Mouse (Mus musculus) thymus, postnatal 10 days (tissue): ENCODE data around the gene 4930539E08Rik.

Source experiments
- DNase-seq, 2 experiments: peaks; one replicate each; pipeline ENCODE4 v3.0.0; 2021; ENCODE audit warnings: low spot score in 2 of 2

Gene 4930539E08Rik

DNA sequence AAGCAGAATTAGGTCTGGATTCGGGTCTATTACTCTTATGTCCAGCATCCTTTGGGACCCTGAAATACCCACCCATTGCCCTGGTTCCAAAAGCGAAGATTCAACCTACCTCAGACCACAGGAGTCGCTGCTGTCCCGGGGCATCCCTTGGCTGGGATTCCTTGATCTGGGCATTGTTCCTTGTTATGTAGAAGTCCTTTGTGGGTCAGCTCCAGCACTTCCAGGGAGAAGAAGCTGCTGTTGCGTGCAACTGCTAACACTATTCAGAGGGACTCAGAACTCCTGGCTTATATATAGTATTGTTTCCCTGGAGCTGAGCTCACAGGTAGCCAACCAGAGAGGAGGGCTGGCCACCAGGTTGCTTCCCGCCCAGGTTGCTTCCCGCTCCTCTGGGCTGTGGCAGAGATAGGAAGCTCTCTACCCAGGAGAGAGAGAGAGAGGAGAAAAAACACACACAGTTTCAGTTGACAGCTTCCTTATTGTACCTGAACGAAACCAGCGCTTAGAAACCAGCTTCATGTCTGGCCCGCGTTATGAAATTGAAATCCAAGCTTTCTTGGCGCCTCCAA is at the start of gene 4930539E08Rik:
Gene 4930539E08Rik (minus strand): TSS at position 265 of the 569 bp plus-strand sequence.
- DNase-seq: no peak

DNA sequence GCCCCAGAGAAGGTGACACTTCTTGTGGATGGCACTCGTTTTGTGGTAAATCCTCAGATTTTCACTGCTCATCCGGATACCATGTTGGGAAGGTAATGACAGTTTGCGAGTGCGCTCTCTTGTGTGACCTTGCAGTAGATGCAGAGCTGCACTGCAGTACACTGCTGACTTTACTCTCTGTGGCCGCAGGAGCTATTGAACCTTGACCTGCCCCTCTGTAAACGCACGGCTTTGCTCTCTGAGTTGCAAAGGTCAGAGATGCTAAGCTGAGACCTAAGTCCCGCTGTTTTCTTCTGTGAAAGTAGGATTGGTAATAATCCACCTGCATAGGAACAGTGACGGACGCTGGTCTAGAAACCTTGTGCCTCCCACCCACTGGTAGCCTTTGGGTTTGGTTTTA is 46.5 kb upstream of the 4930539E08Rik start:
- no peak for DNase-seq

DNA sequence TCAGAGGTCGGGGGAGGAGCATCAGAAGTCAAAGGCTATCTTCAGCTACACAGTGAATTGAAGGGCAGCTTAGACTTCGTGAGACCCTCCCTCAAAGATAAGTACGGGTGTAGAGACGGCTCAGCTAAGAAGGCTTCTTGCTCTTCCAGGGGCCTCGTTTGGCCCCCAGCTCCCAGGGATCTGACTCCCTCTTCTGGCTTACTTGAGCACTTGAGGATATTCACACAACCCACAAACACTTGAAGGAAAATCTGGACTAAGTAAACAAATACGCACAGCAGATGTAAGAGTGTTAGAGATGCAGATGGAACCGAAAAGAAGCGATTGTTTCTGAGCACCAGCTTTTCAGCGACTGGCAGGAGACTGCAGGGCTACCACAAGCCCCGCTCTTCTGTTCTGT is 45.5 kb upstream of the 4930539E08Rik start:
- DNase-seq: no peak

DNA sequence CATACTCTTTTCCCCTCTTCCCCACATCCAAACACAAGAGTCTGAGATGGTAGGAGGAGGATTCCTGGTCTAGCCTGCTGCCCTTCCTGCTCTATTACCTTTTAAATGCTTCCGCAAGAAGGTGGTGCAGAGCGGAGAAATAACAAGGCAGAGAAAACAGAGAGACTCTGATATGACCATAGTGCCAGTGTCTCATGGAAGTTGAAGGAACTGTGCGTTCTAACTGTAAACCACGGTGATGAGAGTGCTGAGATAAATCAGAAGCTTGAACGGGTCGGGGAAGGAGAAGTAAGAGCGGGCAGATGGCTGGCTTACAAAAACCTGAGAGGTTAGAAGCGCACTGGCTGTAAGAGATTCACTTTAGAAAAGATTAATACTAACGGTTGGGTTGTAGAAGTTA is 39.3 kb upstream of the 4930539E08Rik start:
- no peak for DNase-seq

DNA sequence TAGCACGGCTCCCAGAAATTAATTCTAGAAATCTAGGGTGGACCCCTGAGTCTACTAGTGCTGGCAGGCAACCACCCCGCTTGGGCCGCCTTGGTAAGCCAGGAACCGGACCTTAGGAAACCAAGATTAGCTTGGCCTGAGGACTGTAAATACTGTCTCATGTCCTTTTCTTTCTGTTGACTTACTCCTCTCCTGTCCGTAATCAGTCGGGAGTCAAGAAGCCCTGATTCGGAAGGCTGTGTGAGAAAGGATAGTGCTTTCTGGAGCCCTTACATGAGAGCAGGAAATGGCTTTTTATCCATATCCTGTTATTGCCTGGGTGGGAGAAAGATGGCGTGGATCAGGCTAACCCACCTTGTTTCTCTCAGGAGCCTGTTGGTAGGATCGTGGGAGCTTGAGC is 38.1 kb upstream of the 4930539E08Rik start:
- no peak for DNase-seq

DNA sequence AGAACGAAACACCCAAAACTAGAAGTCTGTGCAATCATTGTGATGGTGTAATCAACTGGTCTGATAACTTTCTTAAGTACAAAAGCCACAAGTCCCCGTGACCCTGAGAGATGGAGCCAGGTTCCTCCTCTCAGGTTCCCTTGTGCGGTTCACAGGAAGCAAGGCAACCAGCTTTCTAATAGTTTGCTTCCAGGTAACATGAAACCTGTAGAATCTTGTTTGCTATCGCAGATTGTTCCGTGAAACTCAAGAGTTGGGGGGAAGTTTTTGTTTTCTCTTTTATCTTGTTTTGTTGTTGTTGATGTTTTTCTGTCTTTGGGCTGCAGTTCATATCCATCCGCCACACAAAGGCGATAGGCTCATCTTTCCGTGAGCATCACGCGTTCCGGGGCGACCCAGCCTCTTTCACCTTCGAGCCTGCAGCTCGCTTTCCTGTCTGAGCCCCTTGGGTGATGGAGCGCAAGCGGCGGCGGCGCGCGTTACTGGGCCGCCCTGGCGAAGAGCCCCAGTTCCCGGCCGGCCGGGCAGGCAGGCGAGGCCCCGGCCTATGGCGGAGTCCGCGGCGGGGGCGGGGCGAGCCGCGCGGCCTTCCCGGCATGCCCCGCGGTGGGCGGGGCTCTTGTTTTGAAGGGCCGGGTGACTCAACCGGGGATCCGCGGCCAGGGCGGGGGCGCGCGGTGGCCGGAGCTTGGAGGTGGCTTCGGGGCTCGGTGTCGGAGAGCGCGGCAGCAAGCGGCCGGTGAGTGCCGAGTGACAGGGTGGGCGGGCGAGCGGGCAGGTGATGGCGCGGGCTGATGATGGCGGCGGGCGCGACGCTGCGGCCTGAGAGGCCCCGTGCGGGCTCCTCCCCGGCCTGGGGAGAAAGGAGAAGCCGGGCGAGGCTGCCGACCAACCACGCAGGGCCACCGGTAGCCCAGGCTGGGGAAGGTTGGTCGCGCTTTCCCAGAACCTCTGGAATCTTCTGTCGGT is 37.0 kb upstream of the 4930539E08Rik start, which contains the start of gene Kctd20:
Gene Kctd20 (plus strand): TSS at position 120 of the 969 bp plus-strand sequence.
- DNase-seq: peak; percentile 80 to 91

DNA sequence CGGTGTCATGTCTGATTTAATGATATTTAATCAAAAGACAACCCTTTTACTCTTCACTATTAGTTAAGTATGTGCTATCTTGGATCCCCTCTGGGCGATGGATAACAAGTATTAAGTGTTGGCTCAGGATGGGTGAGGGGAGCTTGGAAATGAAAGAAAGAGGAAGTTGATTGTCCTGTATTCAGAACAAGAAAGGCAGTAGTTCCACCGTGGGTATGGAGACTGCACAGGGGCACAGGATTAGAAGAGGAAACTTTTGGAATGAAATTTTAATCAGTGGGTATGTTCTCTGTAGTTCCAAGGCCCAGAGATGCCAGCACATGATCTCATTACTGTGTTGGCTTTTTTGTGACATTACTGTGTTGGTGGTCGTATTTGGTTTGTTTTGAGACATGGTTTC is 35.6 kb upstream of the 4930539E08Rik start:
- DNase-seq: no peak

DNA sequence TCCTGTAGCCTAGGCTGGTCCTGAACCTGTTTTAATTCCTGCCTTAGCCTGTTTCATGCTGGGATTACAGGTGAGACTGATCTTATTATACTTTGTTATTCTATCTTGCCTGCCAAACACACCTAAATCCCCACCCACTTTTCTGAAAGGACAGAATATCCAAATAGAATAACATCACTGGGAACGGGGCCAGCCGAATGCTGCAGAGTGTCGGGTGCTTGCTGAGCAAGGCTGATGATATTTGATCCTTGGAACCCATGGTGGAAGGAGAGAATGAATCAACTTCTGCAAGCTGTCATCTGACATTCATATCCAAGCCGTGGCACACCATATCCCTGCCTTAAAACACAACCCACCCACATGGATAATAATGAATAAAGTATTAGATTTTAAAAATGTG is 33.5 kb upstream of the 4930539E08Rik start:
- DNase-seq: no peak

DNA sequence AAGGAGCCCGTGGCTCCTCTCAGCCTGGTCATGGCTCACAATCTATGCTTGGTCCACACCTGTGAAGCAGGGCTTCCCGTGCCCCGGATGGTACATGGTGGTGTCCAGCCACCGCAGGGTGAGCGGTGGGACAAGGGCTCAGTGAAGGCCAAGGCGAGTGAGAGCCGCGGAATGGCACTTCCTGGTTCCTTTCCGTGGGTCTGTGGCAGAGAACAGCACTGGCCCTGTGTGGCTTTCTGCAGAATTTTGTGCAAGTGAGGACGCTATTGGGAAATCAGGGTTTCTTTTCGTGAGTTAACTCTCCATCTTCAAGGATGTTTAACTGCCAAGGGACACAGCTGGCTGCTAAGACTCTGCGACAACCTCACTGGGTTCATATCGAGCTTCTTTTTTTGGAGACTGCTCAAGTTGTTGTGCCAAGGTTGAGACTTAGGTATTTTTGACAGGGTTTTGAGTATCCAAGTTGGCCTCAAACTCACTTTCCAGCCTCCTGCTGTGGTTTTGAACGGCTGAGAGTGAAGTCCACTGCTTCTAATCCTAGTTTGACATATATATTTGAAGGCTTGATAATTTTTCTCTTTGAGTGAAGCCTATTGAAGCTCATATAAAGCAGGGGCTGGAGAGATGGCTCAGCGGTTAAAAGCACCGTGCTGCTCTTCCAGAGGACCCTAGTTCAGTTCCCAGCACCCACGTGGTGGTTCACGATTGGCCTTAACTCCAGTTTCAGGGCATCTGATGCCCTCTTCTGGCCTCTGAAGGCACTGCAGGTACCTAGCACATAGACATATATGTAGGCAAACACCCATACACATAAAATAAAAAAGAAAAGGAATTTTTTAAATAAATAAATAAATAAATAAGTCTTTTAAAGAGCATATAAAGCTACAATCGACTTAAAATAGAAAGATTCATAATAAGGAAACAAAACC is 32.2 kb upstream of the 4930539E08Rik start:
- DNase-seq: no peak

DNA sequence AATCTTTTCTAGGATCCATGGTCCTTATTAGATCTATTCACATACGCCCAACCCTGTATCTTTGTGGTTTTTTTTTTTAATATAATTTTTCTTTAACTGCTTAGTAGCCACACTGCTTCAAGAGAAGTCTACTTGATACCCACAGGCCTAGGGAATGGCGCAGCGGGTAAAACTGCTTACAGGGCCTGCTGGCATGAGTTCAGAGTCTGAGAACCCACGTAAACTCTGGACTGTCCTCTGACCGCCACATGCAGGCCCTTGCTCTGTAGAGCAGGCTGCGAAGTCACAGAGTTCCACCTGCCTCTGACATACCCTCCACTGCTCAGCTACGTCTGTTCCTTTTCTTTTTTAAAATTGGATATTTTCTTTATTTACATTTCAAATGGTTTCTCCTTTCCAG is 29.4 kb upstream of the 4930539E08Rik start:
- DNase-seq: no peak

DNA sequence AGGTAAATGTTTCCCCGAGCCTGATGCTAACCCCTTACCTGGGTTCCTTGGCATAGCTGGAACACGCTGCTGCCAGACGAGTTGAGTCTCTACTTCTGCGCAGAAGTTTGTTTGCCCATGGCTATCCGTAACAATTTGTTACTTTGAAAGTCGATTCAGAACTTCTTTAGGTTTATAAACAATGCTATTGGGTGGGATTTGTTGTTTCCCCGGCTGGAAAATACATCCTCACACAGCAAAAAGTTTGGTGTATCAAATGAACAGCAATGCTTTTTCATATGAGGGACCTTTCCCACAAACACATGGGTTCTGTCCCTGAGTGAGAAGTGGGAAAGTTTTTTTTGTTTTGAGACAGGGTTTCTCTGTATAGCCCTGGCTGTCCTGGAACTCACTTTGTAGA is 28.6 kb upstream of the 4930539E08Rik start, which contains the start of gene Pxt1:
Gene Pxt1 (minus strand): TSS at position 101 of the 400 bp plus-strand sequence.
- no peak for DNase-seq

DNA sequence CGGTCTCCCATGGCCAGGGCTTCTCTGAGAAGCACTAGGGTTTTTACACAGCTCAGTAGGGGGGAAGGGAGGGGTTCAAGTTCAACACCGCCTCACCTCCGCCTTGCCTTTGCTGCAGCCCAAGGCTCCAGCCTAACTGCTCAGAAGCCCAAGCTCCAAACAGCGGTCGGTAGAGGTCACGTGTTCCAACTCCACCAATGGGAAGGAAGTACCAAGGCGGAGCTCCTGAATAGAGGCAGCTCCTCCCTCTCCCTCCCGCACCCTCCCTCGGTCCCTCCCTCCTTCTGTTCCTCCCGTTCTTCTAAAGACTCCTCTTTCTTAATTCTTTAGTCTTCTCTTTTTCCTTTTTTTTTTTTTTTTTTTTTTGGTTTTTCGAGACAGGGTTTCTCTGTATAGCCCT is 27.0 kb upstream of the 4930539E08Rik start:
- no peak for DNase-seq

DNA sequence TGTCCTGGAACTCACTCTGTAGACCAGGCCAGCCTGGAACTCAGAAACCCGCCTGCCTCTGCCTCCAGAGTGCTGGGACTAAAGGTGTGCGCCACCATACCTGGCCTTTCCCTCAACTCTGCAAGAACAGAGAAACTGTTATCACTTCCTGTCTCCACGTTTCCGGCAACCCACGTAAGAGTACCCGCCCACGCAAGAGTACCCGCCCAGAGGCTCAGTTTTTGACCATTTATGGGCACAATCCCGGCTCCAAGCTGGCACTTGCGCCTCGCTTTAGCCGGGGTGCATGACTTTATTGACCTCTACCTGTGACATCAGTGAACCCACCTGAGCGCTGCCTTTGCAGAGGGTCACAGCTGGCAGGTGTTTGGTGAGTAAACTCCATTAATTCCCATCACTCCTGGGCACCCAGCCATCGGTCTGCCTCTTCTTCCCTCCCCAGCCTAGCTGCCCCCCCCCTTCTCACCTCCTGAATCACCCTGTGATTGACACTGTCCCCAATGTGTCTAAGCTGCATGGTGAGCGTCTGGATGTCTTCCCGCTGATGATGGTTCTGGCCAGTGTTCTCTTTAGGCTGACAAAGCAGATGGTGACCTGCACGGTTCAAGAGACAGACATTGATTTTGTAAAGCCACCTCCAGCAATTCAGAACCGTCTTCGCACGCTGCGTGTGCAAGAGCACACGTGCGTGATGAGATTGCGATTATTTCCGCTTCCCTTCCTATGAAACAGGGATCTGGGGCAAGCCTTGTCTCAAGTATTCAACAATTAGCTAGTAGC is 25.8 kb upstream of the 4930539E08Rik start:
- DNase-seq: no peak

DNA sequence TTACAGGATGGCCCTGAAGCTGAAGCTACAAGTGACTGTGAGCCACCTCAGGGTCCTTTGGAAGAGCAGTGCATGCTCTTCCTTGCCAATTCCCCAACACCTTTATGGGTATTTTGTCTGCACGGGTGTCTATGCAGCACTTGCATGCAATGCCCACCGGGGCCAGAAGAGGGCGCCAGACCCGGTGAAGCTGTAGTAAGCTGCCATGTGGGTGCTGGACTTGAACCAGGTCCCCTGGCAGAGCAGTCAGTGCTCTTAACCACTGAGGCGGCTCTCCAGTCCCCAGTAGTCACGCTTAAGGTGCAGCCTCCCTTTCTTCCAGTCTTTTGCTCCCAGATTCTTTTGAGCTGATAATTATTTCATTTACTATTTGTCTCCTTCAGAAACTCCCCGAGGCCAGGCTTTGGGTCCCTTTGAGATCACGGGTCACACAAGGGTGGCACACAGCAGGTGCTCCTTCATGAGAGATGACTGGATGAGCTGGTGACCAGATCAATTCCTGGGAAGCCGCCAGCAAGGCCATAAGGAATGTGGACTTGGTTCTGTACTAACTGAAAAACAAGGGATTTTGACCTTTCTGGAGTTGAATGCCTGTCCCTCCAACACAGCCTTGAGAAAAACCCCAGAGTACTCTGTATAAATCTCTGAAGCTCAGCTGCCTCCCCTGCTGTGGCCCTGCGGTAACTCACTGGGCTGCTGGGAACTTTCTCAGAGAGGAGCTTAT is 21.7 kb upstream of the 4930539E08Rik start:
- DNase-seq: peak; percentile 33 to 73

DNA sequence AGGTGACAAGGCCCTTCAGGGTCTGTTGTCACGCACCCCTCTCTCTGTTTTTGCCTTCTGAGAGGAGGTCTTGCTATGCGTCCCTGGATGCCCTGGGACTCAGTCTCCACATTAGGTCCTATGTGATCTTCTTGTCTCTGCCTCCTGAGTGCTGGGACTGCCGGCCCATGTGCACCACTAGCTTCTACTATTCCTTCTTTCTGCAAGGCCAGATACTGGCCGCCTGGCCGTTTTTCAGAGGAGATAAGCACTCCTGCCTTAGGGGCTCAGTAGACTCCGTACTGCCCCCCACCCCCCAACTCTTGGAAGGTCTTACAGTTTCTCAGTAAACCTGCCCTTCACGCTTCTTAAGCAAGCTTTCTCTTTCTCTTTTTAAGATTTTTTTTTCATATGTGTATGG is 21.0 kb upstream of the 4930539E08Rik start:
- no peak for DNase-seq

DNA sequence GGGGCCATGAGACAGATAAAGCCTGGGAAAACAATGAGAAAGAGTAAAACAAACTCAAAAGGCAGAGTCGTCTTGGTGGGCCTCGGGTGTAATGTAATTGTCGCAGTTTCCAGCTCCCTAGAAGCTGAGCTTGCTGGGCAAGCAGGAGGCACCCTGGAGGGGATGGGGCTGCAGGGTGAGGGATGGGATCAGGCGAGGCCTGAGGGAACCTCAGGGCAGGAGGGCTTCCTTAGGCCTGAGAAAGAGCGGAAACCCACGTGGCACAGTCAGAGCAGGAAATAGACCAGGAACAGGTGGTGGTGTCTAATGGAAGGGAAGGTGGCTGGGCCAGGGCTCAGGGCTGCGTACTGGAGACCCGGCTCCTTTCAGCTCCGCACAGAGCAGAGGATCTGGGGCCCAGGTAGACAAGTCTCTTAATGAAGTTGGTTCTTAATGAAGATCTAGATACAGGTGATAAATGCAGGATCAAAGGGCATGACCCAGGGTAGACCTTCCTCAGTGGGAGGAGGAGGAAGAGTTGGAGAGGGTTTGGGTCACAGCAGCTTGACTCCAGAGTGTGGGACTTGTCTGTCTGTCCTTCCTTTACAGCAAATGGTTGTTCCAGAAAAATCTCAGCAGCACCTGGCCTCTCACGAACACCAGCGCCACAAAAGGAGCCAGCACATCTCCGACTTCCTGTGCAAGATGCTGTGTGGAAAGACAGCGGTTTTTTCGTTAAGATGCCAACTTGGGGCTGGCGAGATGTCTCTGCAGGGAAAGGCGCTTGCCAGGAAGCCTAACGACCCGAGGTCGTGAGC is 19.2 kb upstream of the 4930539E08Rik start:
- no peak for DNase-seq

DNA sequence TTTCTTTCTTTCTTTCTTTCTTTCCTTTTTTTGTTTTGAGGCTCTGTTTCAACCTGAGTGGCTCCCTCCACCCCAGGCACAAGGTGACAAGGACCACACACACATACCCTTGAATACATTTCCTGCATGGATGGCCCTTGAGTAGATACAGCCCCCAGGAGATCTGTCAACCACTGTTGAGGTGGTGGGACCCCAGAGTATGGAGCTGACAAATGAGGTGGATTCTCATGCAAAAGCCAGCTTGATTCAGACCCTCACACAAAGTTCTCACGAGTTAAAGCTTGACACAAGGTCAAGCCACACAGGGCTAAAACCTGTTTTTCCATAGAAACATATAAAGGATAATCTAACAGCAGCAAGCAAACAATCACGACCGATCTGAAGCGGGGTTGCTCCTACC is 17.1 kb upstream of the 4930539E08Rik start:
- DNase-seq: no peak

DNA sequence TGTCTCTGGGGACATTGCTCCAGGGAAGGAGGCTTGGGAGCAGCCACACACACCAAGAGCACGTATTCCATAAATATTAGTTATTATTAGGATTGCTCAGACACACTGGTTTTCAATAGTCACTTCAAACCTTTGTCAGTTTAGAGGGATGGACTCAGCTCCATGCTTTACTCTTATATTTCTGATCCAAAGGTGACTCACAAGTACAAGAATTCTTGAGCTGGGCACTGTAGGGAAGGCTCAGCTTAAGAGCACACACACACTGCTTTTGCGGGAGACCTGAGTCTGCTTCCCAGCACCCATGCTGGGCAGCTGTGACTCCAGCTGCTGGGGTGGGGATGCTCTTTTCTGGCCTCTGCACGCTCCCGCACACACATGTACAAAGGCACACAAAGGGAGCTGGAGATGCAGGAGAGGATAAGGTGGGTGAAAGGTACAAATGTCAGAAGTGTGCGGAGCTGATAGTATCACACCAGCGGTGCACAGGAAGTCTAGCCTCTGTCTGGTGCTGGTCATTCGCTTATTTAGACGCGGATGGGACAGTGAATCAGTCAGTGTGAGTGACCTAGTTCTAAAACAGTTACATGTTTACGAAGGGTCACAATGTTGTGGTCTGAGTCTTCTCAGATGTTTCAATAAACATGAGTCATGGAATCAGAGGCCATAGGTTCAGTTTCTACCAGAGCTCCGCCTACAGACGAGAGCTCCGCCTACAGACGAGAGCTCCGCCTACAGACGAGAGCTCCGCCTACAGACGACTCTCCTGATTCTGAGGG is 16.5 kb upstream of the 4930539E08Rik start:
- no peak for DNase-seq
